Mouse (Mus musculus) adrenal gland, postnatal 10 days (tissue): ENCODE measurements at regions not wholly inside any gene's neighbourhood (a gene's known extent, or its start where the extent isn't known, plus 50 kb on each side); places are given as distances from the start of the nearest gene placed in this dataset.
A peak's percentile ranks its signal among the peaks of the same experiment; 100 is the strongest.
"Not testable (repeated sequence)": the region's sequence is repeated elsewhere in the genome, so short reads cannot be mapped to it uniquely, and the experiment has no call there.

Experiments used
- DNase-seq: peaks from one replicate; pipeline ENCODE4 v3.0.0; 2021; ENCODE audit warnings: mixed read lengths

GRCm38 (mm10) chrX:41216827-41217226 is 183.8 kb upstream of the Gria3 start:
- no peak for DNase-seq

GRCm38 (mm10) chrX:41249739-41250138 is 150.9 kb upstream of the Gria3 start:
- not testable (repeated sequence) for DNase-seq

GRCm38 (mm10) chrX:41252923-41253322 is 147.7 kb upstream of the Gria3 start:
- no peak for DNase-seq

- no peak for DNase-seq
Observed at GRCm38 (mm10) chrX:41254695-41255094, 146.0 kb upstream of the Gria3 start.

GRCm38 (mm10) chrX:41291098-41291497 is 109.6 kb upstream of the Gria3 start:
- DNase-seq: no peak

GRCm38 (mm10) chrX:41316493-41316892 is 84.2 kb upstream of the Gria3 start:
- DNase-seq: no peak

- DNase-seq: no peak
Observed at GRCm38 (mm10) chrX:41317740-41318139, 82.9 kb upstream of the Gria3 start.

GRCm38 (mm10) chrX:41319896-41320295 is 80.8 kb upstream of the Gria3 start:
- DNase-seq: peak; percentile 2
